Mouse (Mus musculus) ovary, postnatal 14 days (tissue): ENCODE measurements around the gene Slco2b1.
"Not testable (repeated sequence)": the region's sequence is repeated elsewhere in the genome, so short reads cannot be mapped to it uniquely, and the experiment has no call there.

Source experiments
- DNase-seq: peaks from one replicate; pipeline ENCODE4 v3.0.0; 2022; ENCODE audit warnings: low spot score

Slco2b1 gene

DNA sequence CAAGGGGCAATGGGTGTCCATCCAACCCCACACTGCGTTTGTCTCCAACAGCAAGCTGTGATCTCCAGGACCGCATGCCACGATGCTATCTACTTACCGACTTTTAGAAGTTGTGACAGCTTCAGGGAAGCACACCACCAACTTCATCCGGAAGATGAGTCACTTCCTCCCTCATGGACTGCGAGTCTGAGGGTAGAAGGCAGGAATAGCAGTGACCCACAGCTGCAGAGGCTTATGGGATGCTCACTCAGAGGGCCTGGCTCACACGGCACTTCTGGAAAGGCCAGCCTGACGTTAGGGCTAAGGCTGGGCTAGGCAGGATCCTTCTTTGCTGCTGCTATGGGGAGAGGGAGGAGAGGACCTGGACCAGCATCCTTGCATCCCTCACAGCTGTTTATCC, at the start of gene Slco2b1:
Gene Slco2b1 (minus strand): TSS at position 175 of the 400 bp plus-strand sequence.
- no peak for DNase-seq

DNA sequence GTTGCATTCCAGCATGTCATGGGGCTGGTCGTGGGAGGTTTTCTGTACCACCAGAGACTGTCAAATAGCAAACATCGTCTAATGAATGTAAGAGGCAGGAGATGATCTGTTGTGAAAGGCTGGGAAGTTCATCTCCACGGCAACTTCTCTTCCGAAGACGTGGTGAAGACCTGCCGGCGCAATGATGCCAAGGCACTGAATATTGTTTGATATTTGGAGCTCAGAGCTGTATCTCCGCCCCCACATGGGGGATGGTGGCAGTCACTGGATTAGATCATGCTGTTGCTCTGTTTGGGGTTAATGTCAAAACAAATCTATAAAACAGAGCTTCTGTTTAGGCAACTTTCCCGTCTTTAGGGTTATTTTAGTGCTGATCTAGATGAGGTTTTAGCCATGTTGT, 28.1 kb upstream of the Slco2b1 start:
- no peak for DNase-seq

DNA sequence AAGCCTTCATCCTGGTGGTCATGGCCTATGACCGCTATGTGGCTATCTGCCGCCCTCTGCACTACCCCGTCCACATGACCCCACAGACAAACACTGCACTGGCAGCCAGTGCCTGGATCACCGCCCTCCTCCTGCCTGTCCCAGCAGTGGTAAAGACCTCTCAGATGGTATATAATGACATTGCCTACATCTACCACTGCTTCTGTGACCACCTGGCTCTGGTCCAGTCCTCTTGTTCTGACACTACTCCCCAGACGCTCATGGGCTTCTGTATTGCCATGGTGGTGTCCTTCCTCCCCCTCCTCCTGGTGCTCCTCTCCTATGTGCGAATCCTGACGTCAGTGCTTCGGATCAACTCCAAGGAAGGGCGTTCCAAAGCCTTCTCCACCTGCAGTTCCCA, 24.4 kb upstream of the Slco2b1 start:
- DNase-seq, result not testable (repeated sequence)

DNA sequence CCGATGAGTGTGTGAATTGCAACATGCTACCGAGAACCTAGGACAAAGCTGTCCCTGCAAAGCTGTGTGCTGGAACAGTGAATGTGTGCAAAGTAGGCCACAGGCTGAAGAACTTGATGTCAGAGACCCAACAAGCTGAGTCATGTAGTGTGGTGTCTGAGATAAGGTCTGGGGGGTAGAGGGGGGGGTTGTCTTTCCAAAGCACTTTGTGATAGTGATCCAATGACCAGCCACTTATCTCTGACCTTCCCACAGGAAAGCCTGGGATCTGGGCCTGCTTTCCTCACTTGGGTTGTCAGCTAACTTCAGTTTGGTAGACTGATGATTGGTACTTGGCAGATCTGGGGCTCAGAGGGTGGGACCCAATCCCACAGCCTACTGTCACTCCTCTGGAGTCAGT, 23.5 kb upstream of the Slco2b1 start:
- DNase-seq, result no peak

DNA sequence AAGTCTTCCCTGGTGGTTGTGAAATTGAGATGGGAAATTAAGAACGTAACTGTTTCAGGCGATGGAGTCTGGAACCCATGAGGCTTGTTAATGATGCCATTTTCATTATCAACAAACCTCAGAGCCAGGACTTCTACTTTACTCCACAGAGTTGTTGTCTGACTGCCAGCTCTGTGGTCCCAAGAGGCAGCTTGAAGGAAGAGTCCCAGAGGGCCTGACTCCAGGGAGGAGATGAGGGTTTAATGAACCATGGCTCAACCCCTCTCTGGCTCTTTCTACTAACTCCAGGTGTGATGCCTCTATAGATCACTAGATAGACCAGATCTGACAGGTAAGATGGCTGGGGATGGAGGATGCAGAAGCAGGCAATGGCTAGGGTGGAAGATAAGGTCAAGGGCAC, 18.8 kb upstream of the Slco2b1 start, which contains the start of gene Olfr520:
Gene Olfr520 (plus strand): TSS at position 301 of the 400 bp plus-strand sequence.
- no peak for DNase-seq

DNA sequence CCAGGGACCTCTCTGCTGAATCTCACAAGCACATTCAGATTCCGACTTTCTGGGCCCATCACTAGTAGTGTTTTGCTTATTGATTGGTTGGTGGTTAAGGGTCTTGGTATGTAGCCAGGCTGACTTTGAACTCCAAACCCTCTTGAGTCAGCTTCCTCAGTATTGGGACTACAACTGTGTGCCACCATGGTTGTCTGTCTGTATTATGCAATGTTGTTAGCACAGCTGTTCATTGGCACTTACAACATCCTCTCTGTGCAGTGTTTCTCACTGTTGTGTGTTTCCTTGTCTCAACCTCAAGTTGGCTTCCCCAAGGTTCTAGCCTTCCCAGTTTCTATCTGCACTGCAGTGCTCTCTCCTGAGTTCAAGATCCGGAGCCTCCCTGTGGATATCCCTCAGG, 5.4 kb upstream of the Slco2b1 start:
- no peak for DNase-seq

DNA sequence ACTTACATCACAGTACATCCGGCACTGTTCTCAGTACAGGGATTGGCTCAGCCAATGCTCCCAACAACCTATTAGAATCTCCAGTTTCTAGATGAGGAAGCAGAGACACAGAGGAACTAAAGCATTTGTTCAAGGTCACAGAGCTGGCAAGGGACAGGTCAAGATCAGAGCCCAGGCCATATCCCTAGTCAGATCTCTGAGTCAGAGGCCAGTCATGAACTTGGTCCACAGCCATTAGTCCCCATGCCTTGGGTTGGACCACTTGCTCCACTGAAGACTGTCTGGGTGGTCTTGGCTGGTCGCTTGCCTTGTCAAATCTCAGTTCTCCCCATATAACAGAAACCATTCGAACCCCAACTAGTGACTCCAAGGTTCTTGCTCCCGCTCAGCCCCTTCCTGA, 1.3 kb upstream of the Slco2b1 start:
- no peak for DNase-seq

DNA sequence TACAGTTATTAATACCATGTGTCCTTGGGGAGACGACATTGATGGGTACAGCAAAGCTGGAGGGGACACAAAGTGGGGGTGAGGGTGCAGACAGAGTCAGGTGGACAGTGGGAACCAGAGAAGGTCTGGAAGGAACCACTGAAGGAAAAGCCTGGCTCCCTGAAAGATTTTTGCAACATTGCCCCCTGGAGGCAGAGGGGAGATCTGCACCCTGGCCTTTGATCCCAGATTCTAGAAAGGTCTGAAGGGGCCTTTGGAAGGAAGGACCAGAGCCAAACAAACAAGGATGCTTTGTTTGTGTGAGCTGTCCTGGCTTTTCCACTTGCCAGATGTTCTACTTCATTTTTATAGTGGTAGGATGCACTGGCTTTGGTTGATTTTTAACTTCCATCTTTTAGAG, 664 bp downstream of the Slco2b1 start:
- DNase-seq, result peak; percentile 64

DNA sequence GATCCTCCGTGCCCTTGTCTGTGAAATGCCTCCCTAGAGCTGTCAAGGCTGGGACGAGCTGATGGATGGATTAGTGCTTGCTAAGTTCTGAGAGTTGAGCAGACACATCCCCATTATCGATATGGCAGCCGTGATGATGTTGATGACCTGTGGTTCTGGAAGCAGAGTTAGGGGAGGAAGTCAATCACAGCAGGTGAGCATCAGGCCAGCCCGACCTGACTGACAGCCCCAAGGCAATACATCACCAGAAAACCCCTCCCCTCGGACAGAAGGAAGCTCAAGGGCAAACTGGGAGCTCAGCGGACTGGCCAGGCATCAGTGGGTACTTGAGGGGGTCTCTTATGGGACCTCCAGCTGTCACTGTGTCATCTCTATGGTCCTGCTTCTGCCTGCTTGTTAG, 1.1 kb downstream of the Slco2b1 start:
- DNase-seq, result no peak

DNA sequence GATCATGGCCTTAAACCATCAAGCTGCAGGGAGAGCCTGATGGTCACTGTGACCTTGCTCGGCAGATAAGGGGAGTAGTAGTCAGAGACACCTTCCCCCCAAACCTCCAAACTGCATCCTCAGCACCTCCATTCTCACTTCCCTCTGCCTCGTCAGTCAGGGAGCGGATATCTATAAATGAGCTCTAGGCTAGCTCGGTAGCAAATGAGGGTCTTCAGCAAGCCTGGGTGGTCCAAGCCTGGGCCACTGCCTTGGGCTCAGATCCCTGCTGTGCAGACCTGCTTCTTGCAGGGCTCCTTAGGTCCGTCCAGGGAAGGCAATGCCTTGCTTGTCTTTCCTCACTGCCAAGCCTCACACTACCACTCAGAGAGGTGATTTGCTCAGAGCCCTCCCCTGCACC, 2.4 kb downstream of the Slco2b1 start:
- DNase-seq, result no peak

DNA sequence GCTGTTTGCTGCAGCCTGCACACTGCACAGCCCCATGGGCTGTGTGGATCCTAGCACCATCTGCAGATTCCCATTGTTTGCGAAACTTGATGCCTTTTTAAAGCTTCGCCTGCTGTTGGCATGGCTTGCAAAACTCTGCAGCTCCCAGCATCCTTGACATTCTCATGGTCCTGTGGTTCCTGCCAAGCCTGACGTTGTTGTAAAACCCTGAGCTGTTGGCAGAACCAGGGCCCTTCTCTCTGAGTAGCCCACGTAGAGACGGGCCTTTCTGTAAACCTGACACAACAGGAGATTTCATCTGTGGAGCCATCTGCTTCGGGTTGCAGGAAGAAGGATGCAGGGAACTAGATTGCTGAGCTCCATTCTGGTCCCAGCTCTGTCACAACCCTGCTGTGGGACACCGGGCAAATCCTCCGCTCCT, 2.8 kb downstream of the Slco2b1 start:
- no peak for DNase-seq

DNA sequence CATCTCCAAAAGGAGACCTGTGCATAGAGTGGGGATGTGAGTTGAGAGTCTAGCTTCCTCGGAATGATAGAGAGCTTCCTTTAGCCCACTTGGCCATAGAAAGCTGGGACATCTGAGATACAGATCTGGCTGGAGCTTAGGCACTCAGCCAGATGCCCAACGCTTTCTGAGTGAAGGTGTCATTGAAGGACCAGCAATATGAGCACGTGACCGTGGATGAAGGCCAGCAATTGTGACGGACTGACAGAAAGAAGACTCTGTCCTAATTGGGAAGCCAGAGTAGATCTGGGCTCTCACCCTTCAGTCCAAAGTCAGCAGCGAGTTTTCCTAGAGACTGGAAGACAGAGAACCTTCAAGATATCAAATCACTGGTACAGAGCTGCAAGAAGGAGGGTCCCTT, 3.5 kb downstream of the Slco2b1 start:
- DNase-seq, result no peak

DNA sequence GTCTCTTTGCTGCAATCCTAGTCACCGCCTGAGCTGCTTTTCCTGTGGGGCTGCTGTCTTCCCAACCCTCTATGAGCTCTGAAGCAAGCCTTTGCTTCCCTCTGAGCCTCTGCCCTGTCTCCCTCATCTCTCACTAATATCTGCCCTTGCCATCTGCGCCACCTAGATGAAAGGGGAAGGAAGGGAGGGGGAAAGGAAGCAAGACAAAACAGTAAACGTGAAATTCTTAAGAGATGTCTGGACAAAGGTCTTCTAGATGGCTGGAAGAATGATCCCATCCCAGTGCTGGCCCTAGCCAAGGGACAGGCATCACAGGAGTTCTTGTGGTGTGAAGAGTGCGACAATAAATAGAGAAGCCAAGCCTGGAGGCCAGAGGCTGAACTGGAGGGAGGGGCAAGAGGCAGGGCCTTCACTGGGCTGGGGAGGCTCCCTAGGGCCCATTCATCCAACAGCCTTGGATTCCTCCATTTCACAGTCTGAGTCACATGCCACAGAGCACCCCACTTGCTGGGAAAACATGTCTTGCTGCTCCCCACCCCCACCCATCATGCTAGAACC, 4.0 kb downstream of the Slco2b1 start:
- no peak for DNase-seq

DNA sequence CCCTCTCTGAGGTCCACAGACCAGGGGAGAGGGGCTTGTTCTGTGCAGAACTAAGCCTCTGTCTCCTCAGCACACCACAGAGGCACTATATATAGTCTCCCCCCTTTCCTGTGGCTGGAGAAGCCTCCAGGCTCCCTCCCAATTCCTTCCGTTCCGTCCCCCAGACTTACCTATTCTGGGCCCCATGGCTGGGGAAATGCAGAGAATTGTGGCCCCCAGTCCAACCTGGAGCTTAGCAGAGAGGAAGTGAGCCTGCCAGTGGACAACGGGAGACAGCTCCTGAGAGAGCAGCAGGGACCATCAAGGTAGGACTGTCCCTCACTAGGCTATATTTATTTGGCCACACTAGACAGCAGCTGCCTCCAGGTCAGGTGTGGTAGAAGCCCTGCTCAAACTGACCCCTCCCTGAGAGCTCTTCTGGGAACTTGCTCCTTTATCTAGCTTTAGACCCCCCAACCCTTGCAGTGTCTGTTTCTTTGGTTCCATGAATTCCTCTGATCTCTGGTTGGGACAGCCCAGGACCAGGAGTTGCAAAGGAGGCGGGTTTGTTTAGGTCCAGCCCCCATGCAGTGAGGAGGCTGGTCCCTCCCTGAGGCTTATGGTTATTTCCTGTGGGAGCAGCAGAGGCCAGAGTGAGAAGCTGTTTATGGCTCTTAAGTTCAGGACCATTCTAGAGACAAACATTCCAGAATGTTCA, 4.7 kb downstream of the Slco2b1 start:
- no peak for DNase-seq

DNA sequence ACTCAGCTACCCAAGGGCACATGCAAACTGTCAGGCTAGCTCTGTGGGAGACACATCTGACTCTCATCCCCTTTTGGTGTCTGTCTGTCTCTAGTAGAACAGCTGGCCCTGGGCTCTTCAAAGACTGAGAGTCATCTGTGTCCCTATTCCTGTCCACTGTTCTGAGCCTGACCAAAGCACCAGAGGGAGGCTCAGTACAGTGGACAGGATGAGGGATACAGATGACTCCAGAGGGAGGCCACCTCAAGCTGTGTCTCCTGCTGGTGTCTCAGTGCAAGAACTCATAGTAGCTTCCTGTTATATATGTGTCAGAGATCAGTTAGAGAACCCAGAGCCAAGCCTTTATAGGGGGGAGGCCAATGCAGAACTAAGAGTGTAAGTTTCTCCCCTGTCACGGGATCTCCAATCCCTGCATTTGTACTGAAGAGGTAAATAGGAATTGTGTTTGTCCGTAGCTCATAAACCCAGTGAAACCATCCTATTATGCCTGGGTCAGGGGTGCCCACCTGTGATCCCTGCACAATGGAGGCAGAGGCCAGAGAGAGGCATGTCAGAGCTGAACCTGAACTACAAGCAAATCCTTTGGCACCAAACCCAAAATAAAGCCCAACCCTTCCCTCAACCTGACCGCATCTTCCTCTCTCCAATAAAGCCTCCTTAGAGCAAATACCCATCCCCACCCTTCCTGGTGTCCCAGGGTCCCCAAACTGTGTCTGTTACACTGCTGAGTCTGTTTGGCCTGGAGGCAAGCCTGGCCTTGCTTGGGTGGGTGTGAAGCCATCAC, 6.2 kb downstream of the Slco2b1 start:
- DNase-seq, result no peak

DNA sequence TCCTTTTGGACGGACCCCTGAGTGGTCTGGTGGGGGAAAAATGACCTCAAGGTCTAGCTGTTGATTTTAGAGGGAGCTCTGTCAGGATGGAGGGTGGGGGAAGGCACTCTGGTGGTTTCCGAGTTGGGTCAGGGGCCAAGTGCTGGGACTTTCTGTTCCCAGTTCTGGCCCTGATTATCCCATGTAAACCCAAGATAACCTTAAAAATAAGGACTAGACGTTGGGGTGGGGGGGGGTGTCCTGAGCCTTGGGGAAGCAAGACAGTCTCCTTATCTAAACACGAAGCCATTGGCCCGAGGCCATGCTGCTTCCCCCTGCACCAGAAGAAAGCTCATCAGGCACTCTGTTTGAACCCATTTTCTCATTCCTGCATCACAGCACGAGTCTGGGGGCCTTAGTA, 8.9 kb downstream of the Slco2b1 start:
- DNase-seq, result no peak

DNA sequence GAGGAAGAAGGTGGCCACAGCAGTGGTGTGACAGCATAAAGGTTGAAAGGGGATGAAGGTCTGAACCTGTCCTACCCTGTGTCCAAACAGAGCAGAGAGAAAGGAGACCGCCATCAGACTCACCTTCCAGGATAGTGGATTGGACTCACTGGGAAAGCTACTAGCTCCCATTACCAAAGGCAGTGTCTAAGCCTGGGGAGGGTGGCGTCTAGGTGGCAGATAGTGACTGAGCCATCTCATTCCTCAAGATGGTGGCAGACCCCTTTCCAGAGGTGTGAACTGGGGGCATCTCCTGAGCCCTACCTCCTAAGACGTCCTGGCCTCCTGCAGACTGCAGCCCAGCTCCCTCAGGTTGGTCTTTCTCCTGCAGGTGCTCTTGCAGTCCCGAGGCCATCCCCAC, 10.5 kb downstream of the Slco2b1 start:
- no peak for DNase-seq

DNA sequence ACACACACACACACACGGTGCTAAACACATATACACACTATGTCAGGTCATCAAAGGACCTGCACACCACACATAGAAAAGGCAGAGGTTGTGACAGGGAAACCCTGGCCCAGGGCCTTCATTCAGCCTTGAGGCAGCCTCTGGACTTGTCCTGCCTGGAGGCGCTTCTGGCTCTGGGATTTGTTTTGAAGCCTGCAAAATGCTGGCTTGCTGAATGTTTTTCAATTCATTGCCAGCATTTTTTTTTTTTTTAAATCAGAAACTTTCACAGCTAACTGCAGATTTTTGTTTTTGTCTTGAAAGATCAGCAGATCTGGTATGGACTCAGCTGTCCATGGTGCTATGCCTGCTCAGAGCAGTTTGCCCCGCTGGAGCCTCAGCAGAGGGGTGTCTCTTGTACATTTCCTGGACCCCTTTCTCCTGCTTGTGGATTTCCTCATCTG, 11.4 kb downstream of the Slco2b1 start:
- DNase-seq, result peak; percentile 43

DNA sequence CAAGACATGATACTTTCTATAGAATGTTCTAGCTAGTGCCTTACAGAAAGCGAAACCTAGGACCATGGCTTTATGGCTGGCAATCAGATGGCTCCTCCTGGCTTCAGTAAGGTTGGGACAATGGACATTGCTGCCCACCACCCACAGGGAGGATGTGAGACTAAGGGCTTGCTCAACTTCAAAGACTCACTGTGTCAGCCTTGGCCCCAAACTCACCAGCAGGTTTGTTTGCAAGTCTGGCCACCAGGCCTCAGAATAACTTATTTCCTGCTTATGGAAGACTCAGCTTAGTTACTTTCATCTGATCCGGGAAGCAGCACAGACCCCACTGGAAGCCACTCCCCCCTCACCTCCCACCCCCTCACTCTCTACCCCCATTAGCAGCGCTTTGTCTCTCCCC, 12.0 kb downstream of the Slco2b1 start:
- DNase-seq, result no peak

DNA sequence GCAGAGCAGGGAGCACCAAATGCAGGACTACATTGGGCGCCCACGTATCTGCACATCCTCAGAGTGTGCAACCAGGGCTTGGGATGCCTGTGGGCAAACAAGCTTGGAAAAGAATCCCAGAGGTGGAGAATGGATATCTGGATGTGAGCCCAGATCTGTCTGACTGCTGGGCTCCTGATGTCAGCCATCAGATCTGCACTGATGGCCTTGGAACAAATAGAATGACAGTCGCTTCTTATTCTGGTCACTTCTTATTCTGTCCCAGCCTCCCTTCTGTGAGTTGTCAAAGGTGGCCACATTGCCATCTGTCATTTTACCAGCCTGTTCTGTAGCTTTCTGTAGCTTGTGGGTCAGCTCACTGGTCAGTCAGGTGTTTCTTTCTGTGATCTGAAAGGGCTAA, 12.6 kb downstream of the Slco2b1 start:
- DNase-seq, result no peak

DNA sequence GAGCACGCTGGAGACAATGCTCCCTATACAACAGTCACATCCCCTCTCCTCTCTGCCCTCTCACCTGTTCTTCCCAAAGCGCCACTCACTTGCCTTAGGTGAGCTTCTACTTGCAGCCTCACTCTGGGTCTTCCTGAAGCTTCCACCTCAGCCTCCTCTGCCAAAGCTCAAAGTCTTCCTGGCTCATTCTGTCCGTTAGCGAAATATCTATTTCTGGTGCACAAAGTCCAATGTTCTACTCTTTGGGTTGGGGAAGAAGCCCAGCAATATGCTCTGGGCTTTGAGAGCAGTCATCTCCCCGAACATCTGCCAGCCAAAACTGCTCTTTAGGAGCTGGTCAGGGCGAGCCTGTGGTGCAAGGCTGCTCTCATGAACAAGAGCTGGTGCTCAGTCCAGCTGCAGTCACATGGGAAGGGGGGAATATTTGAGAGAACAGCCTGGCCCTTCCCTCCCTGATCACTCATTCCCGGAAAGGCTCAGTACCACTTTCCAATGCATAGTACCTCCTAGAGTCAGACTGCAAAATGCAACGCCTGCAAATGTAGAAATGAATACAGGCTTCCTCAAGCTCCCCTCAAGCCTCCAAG, 15.6 kb downstream of the Slco2b1 start:
- no peak for DNase-seq

DNA sequence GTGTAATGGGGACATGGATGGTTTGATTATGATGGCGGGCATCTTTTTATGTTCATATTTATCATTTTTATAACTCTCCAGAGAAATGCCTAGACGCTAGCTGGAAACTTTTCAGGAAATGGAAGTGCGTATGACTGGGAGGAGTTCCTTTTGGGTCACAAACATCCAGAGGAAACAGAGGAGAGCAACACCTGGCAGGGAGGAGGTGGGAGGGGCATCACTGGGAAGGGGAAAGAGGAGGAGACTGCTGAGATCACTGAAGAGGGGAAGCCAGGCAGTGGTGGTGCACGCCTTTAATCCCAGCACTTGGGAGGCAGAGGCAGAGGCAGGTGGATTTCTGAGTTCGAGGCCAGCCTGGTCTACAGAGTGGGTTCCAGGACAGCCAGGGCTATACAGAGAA, 16.7 kb downstream of the Slco2b1 start:
- not testable (repeated sequence) for DNase-seq

DNA sequence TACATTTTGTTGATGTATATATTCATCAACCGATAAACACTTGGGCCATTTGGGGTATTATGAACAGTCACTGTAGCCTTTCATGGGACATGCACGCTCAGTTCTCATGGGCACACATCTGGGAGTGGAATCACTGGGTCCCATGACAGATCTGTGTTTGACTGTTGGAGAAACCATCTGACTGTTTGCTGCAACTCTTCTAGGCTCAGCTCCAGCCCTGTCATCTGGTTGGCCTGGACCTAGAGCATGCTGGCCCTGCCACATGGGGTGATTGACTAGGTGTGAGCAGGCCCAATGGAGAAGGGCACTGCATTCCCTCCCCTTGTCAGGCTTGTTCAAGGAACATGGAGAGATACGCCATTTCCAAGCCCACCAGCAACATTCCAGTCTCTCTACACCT, 17.2 kb downstream of the Slco2b1 start:
- no peak for DNase-seq
